Mouse (Mus musculus) brain, embryonic 14.5 days (tissue): ENCODE data around the gene Hsd11b1. TPM values are rescaled to one million over a fixed set of nuclear protein-coding genes. Genes with fewer than 3 reads are reported as not detected.
"Not testable (repeated sequence)": the region's sequence is repeated elsewhere in the genome, so short reads cannot be mapped to it uniquely, and the experiment has no call there.

Experiments used
- DNase-seq: peaks from one replicate; pipeline ENCODE4 v3.0.0-alpha.2; 2011; ENCODE audit warnings: low read depth
- CTCF ChIP-seq: fragments of 200-500 bp; IDR thresholded peaks from 2 replicates; pipeline ENCODE4 v1.5.1; 2012; ENCODE audit warnings: inconsistent platforms, mild to moderate bottlenecking, moderate library complexity, borderline replicate concordance; ENCODE audit not compliant: insufficient read depth, insufficient read length; ENCODE audit errors: extremely low read depth
- POLR2A ChIP-seq: fragments of 200-500 bp; IDR thresholded peaks from 2 replicates; pipeline ENCODE4 v1.6.1; 2012; ENCODE audit warnings: mild to moderate bottlenecking, inconsistent platforms, borderline replicate concordance; ENCODE audit not compliant: poor library complexity, insufficient read depth, insufficient read length, severe bottlenecking; ENCODE audit errors: extremely low read depth
- polyA plus RNA-seq: library from polyadenylated mRNA; depleted of rRNA; stranded (reverse); fragments of >200 nt; gene quantifications from 2 replicates; pipeline ENCODE4 v1.2.3, GENCODE M21; 2012

The Hsd11b1 gene
- polyA plus RNA-seq, 1 experiment, result 0.37 TPM

GRCm38 (mm10) chr1:193289914-193290313 is 26.0 kb upstream of the Hsd11b1 start:
- TF ChIP-seq POLR2A (no peak), CTCF (no peak)
- DNase-seq, result no peak

- no peak for DNase-seq
Measured at GRCm38 (mm10) chr1:193289076-193289475, 25.2 kb upstream of the Hsd11b1 start.

GRCm38 (mm10) chr1:193287578-193287977 is 23.7 kb upstream of the Hsd11b1 start:
- TF ChIP-seq POLR2A (no peak), CTCF (no peak)
- DNase-seq, result no peak

More at GRCm38 (mm10) chr1:193289076-193289475, 25.2 kb upstream of the Hsd11b1 start:
- TF ChIP-seq POLR2A, result no peak
- TF ChIP-seq CTCF, result no peak

GRCm38 (mm10) chr1:193285766-193286325 is 22.0 kb upstream of the Hsd11b1 start:
- DNase-seq, result not testable (repeated sequence)

- peak; percentile 32 for DNase-seq
- TF ChIP-seq CTCF, result no peak
- TF ChIP-seq POLR2A, result no peak
Measured at GRCm38 (mm10) chr1:193284228-193284779, 20.4 kb upstream of the Hsd11b1 start.

GRCm38 (mm10) chr1:193281344-193281743 is 17.5 kb upstream of the Hsd11b1 start:
- no peak for DNase-seq
- TF ChIP-seq POLR2A (no peak), CTCF (no peak)

GRCm38 (mm10) chr1:193279492-193279891 is 15.6 kb upstream of the Hsd11b1 start:
- TF ChIP-seq CTCF, result no peak
- TF ChIP-seq POLR2A, result no peak
- DNase-seq, result no peak

- TF ChIP-seq POLR2A (no peak), CTCF (no peak)
- DNase-seq, result no peak
Measured at GRCm38 (mm10) chr1:193278414-193279045, 14.7 kb upstream of the Hsd11b1 start.

- TF ChIP-seq CTCF (no peak), POLR2A (no peak)
- no peak for DNase-seq
Measured at GRCm38 (mm10) chr1:193274407-193275071, 10.7 kb upstream of the Hsd11b1 start.

GRCm38 (mm10) chr1:193272916-193273601 is 9.2 kb upstream of the Hsd11b1 start, which contains the start of gene G0s2:
Gene G0s2 (minus strand): TSS chr1:193273217.
- DNase-seq, result peak; percentile 73
- TF ChIP-seq CTCF (peak; percentile 58; the same call in 1 of the 2 replicates), POLR2A (no peak)

GRCm38 (mm10) chr1:193272137-193272915 is 8.5 kb upstream of the Hsd11b1 start:
- TF ChIP-seq CTCF (no peak), POLR2A (0 out of 2 replicates have a peak, but pooled peaks have one; percentile 8)

More at GRCm38 (mm10) chr1:193272137-193272915, 8.5 kb upstream of the Hsd11b1 start:
- DNase-seq, result peak; percentile 69
